Mouse (Mus musculus) forebrain, embryonic 14.5 days (tissue): ENCODE data around the gene Ugt1a7c. TPM values are rescaled to one million over a fixed set of nuclear protein-coding genes. Genes with fewer than 3 reads are reported as not detected.

Source experiments
- ATAC-seq: fragments of 200-750 bp; cut with Nextera tagmentation; 2 replicates; pipeline ENCODE4 v1.8.0; 2017; ENCODE audit warnings: mild to moderate bottlenecking, moderate library complexity
- DNase-seq: peaks from one replicate; pipeline ENCODE4 v3.0.0-alpha.2; 2015; ENCODE audit warnings: low spot score
- H3K27ac ChIP-seq: fragments of 300-500 bp; sonication (generic); 2 replicates; pipeline ENCODE4 v1.5.1; 2014; ENCODE audit warnings: low read depth, mild to moderate bottlenecking, control low read depth, low read length, moderate library complexity
- H3K27me3 ChIP-seq: fragments of 300-500 bp; sonication (generic); replicated peaks from 2 replicates; pipeline ENCODE4 v1.6.1; 2014; ENCODE audit warnings: low read length, control low read depth, mixed read lengths; ENCODE audit not compliant: control insufficient read depth, insufficient read depth
- H3K36me3 ChIP-seq: fragments of 300-500 bp; sonication (generic); 2 replicates; pipeline ENCODE4 v1.6.1; 2014; ENCODE audit warnings: low read length, control low read depth; ENCODE audit not compliant: control insufficient read depth, insufficient read depth
- H3K4me1 ChIP-seq: fragments of 300-500 bp; sonication (generic); 2 replicates; pipeline ENCODE4 v1.6.1; 2014; ENCODE audit warnings: antibody characterized with exemption, low read length, control low read depth; ENCODE audit not compliant: control insufficient read depth, insufficient read depth
- H3K4me2 ChIP-seq: fragments of 300-500 bp; sonication (generic); 2 replicates; pipeline ENCODE4 v1.6.1; 2014; ENCODE audit warnings: mild to moderate bottlenecking, control low read depth, low read length
- H3K4me3 ChIP-seq: fragments of 300-500 bp; sonication (generic); 2 replicates; pipeline ENCODE4 v1.5.1; 2014; ENCODE audit warnings: low read depth, low read length, control low read depth
- H3K9ac ChIP-seq: fragments of 300-500 bp; sonication (generic); 2 replicates; pipeline ENCODE4 v1.6.1; 2014; ENCODE audit warnings: mild to moderate bottlenecking, low read length, control low read depth, moderate library complexity
- H3K9me3 ChIP-seq: fragments of 300-500 bp; sonication (generic); replicated peaks from 2 replicates; pipeline ENCODE4 v1.6.1; 2016; ENCODE audit warnings: low read length, control low read depth, mixed read lengths; ENCODE audit not compliant: control insufficient read depth
- WGBS: fragments of 180-500 bp; shearing (Covaris S2); extraction: QIAGEN DNeasy Blood & Tissue Kit; methylation state at CpG from one replicate; pipeline ENCODE4 v1.1.7; 2014; 5-methylcytosine and 5-hydroxymethylcytosine counted together
- polyA plus RNA-seq: library from polyadenylated mRNA; unstranded; fragments of >200 nt; fragmentation: Nextera tagmentation; extraction: Ambion mirVana; gene quantifications from 2 replicates; pipeline ENCODE4 v1.2.1, GENCODE M21; 2014

Gene Ugt1a7c
- polyA plus RNA-seq, 1 experiment from 2014 or later: 0.36 TPM

DNA sequence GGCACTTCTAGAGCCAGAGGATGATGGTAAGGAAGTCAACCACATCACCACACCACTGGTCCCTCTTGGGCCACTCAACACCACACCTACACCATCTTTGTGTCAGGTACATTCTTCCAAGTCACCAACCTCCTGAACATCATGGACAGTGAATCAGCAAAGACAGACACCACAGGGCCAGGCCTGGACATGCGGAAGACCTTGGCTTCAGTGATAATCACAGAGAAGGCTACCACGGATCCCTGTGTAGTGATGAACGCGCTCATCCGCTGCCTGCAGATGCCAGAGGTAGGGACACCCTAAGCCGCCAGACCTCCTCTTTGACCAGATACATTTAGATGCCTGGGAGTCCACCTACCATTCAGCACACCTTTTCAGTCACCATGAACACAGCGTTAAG lies 133.3 kb downstream of the Ugt1a7c start:
- no peak overlapping the region for H3K9ac ChIP-seq
- H3K9me3 ChIP-seq: peaks cover 79% of the 10 kb centered on the region
- H3K36me3 ChIP-seq: no peaks in the 10 kb centered on the region
- H3K27ac ChIP-seq: no peak overlapping the region
- DNase-seq (no peak), ATAC-seq (no peak)
- no peaks in the 10 kb centered on the region for H3K4me1 ChIP-seq
- 69% methylated on average over 7 of the region's 7 CpGs for WGBS
- H3K4me2 ChIP-seq: no peak overlapping the region
- H3K27me3 ChIP-seq: no peaks in the 10 kb centered on the region
- H3K4me3 ChIP-seq: no peak overlapping the region

GRCm38 (mm10) chr1:88229566-88229965 lies 134.7 kb downstream of the Ugt1a7c start:
- DNase-seq: no peak
- Histone ChIP-seq H3K36me3 (no peaks in the 10 kb centered on the region), H3K9ac (no peak overlapping the region), H3K27me3 (no peaks in the 10 kb centered on the region), H3K4me3 (no peak overlapping the region), H3K9me3 (peaks cover 93% of the 10 kb centered on the region), H3K27ac (no peak overlapping the region), H3K4me1 (no peaks in the 10 kb centered on the region), H3K4me2 (no peak overlapping the region)
- WGBS: 82% methylated on average over 3 of the region's 3 CpGs
- no peak for ATAC-seq

GRCm38 (mm10) chr1:88229986-88230385 lies 135.1 kb downstream of the Ugt1a7c start:
- Histone ChIP-seq H3K27me3 (no peaks in the 10 kb centered on the region), H3K36me3 (no peaks in the 10 kb centered on the region), H3K27ac (no peak overlapping the region), H3K9me3 (peaks cover 97% of the 10 kb centered on the region), H3K4me2 (no peak overlapping the region), H3K4me1 (no peaks in the 10 kb centered on the region), H3K4me3 (no peak overlapping the region), H3K9ac (no peak overlapping the region)
- DNase-seq (no peak), ATAC-seq (no peak)
- 86% methylated on average over 5 of the region's 5 CpGs for WGBS

GRCm38 (mm10) chr1:88230421-88230820 lies 135.6 kb downstream of the Ugt1a7c start:
- Histone ChIP-seq H3K27me3 (no peaks in the 10 kb centered on the region), H3K4me2 (no peak overlapping the region), H3K9me3 (peaks cover 100% of the 10 kb centered on the region), H3K4me3 (no peak overlapping the region), H3K36me3 (no peaks in the 10 kb centered on the region), H3K4me1 (no peaks in the 10 kb centered on the region), H3K9ac (no peak overlapping the region), H3K27ac (no peak overlapping the region)
- DNase-seq: no peak
- no peak for ATAC-seq
- WGBS: 73% methylated on average over 7 of the region's 7 CpGs

DNA sequence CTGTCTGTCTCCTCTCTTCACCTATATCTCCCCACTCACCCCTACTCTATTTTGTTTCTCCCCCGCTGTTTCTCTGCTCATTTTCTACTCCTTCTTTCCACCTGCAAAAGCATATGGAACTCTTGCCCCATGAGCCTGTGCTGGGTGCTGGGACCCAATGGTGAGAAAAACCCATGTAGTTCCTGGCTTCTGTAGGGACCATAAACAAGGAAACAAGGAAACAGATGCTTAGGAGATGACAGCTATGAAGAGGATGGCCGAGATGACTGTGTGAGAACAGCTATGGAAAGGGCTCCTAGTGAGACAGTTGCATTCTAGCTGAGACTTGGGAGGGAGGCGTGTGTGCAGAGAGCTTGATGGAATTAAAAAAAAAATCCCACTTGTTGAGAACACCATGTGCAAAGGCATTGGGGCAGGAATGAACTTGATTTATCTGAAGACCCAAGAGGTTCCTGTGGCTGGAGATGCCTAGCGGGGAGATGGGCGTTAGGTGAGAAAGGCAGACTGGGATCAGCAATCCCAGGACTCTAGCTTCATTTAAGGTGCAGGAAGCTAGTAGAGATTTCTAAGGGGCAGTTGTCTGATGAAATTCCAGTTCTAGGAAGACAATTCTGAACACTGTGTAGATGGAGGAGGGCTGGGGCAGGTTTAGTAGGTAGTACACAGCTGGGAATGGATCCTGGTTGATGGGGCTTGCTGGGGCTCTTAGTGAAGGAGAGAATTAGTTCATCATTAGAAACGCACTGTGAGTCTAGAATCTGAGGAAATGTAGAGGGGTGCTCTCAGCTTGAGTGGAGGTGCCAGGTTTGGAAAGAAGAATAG lies 136.3 kb downstream of the Ugt1a7c start:
- DNase-seq (no peak), ATAC-seq (no peak)
- Histone ChIP-seq H3K9me3 (peaks cover 99% of the 10 kb centered on the region), H3K36me3 (no peaks in the 10 kb centered on the region), H3K27me3 (no peaks in the 10 kb centered on the region), H3K4me2 (no peak overlapping the region), H3K9ac (no peak overlapping the region), H3K27ac (no peak overlapping the region), H3K4me3 (no peak overlapping the region), H3K4me1 (no peaks in the 10 kb centered on the region)
- 75% methylated on average over 6 of the region's 6 CpGs for WGBS

- Histone ChIP-seq H3K27me3 (no peaks in the 10 kb centered on the region), H3K36me3 (no peaks in the 10 kb centered on the region), H3K4me1 (no peaks in the 10 kb centered on the region), H3K9me3 (peaks cover 95% of the 10 kb centered on the region), H3K27ac (no peak overlapping the region), H3K9ac (no peak overlapping the region), H3K4me2 (no peak overlapping the region), H3K4me3 (no peak overlapping the region)
- WGBS: 67% methylated on average over 7 of the region's 7 CpGs
- DNase-seq (no peak), ATAC-seq (no peak)
Observed at GRCm38 (mm10) chr1:88231803-88232499, 137.1 kb downstream of the Ugt1a7c start.

DNA sequence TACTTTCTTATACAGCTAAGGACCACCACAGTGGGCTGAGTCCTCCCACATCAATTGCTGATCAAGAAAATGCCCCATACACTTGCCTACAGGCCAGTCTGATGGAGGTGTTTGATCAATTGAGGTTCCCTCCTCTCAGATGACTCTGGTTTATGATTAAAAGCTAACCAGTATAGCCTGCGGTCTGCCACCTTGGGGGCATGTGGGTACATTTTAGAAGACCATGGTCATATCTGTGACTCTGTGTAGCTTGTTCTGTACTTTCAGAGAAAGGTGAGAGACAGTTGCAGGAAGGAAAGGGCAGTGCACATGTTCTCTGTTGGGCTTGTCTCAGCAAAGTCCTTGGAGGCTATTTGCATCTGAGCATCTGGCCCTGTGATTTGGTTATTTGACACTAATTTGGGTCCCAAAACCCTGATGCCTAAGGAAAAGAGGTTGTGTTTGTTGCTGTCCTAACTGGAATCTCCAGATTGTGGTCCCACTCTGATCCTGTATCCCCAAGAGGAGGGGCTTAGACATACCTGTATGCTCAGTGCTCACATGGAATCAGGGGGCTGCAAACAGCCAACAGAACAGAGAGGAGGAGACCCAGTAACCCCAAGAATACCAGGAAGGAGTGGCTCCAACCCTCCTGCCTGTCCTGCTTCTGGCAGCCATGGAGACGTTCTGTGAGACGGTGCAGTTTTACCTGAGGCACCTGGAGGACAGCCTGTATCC lies 138.0 kb downstream of the Ugt1a7c start:
- no peaks in the 10 kb centered on the region for H3K36me3 ChIP-seq
- H3K4me2 ChIP-seq: no peak overlapping the region
- WGBS: 54% methylated on average over 3 of the region's 3 CpGs
- no peaks in the 10 kb centered on the region for H3K27me3 ChIP-seq
- DNase-seq (no peak), ATAC-seq (no peak)
- peaks cover 95% of the 10 kb centered on the region for H3K9me3 ChIP-seq
- no peak overlapping the region for H3K9ac ChIP-seq
- no peaks in the 10 kb centered on the region for H3K4me1 ChIP-seq
- H3K27ac ChIP-seq: no peak overlapping the region
- no peak overlapping the region for H3K4me3 ChIP-seq

DNA sequence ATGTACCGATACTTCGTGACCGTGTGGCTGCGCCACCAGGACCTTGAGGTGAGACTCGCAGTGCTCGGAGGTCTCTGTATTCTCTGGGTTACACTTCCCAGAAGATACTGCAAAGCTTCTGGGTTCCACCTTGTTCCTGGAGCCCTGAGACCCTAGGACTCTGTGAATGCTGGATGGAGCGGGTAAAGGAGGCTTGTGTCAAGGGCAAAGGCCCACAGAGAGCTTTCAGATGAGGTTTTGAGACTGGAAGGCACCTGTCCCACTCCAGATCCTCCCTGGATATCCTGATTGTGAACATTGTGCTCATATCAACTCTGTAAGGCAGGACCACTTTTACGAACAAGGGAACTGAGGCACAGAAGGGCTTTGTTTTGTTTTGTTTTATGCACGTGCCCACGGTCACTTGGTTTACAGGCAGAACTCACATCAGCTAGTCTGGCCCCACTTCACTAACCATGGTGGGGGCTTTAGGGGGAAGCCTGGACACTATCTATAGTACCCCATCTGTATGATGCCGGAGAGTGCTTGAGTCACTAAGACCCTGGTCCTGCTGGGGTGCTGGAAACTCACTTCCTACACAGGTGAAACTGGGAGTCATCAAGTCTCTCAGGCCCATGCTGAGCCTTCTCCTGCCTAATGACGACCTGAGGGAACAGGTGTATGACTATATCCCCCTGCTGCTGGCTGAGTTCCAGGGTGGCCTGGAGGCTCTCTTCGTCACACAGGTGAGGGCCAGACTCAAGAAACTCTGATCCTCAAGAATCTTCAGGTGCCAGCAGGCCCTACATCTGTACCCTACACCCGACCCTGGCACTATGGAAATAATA lies 138.8 kb downstream of the Ugt1a7c start:
- H3K9me3 ChIP-seq: peaks cover 95% of the 10 kb centered on the region
- DNase-seq: no peak
- no peak overlapping the region for H3K4me2 ChIP-seq
- H3K4me1 ChIP-seq: no peaks in the 10 kb centered on the region
- no peaks in the 10 kb centered on the region for H3K36me3 ChIP-seq
- H3K27me3 ChIP-seq: no peaks in the 10 kb centered on the region
- WGBS: 68% methylated on average over 14 of the region's 14 CpGs
- no peak overlapping the region for H3K9ac ChIP-seq
- no peak overlapping the region for H3K4me3 ChIP-seq
- H3K27ac ChIP-seq: no peak overlapping the region
- ATAC-seq: no peak
